Mouse (Mus musculus) intestine, postnatal 0 days (tissue): ENCODE measurements around the gene Olfr559. TPM values are rescaled to one million over a fixed set of nuclear protein-coding genes. Genes with fewer than 3 reads are reported as not detected.
A peak's percentile ranks its signal among the peaks of the same experiment; 100 is the strongest.

Experiments used
- ATAC-seq: fragments of 200-750 bp; cut with Nextera tagmentation; 2 replicates; pipeline ENCODE4 v1.8.0; 2017; ENCODE audit warnings: mild to moderate bottlenecking, moderate TSS enrichment, moderate library complexity
- H3K27ac ChIP-seq: fragments of 300-500 bp; sonication (generic); 2 replicates; pipeline ENCODE4 v1.5.1; 2014; ENCODE audit warnings: mild to moderate bottlenecking, low read depth, low read length, moderate library complexity
- H3K27me3 ChIP-seq: fragments of 300-500 bp; sonication (generic); replicated peaks from 2 replicates; pipeline ENCODE4 v1.6.1; 2014; ENCODE audit warnings: low read length, mixed read lengths; ENCODE audit not compliant: control insufficient read depth, insufficient read depth
- H3K36me3 ChIP-seq: fragments of 300-500 bp; sonication (generic); 2 replicates; pipeline ENCODE4 v1.6.1; 2014; ENCODE audit warnings: mild to moderate bottlenecking, moderate library complexity; ENCODE audit not compliant: control insufficient read depth, insufficient read depth
- H3K4me1 ChIP-seq: fragments of 300-500 bp; sonication (generic); replicated peaks from 2 replicates; pipeline ENCODE4 v1.6.1; 2014; ENCODE audit warnings: antibody characterized with exemption, low read length, mixed read lengths; ENCODE audit not compliant: control insufficient read depth, insufficient read depth
- H3K4me2 ChIP-seq: fragments of 300-500 bp; sonication (generic); replicated peaks from 2 replicates; pipeline ENCODE4 v1.6.1; 2014; ENCODE audit warnings: low read depth, mild to moderate bottlenecking, moderate library complexity
- H3K4me3 ChIP-seq: fragments of 300-500 bp; sonication (generic); 2 replicates; pipeline ENCODE4 v1.5.1; 2014; ENCODE audit warnings: low read depth, low read length
- H3K9ac ChIP-seq: fragments of 300-500 bp; sonication (generic); 2 replicates; pipeline ENCODE4 v1.6.1; 2014; ENCODE audit warnings: mild to moderate bottlenecking, low read depth, low read length
- H3K9me3 ChIP-seq: fragments of 300-500 bp; sonication (generic); 2 replicates; pipeline ENCODE4 v1.6.1; 2016; ENCODE audit warnings: mixed run types; ENCODE audit not compliant: control insufficient read depth
- CTCF ChIP-seq: sonication (generic); IDR thresholded peaks from 2 replicates; pipeline ENCODE4 v1.5.1; 2016; ENCODE audit warnings: low read depth, mild to moderate bottlenecking, control low read depth, antibody characterized with exemption, moderate library complexity
- WGBS: fragments of 180-500 bp; shearing (Covaris S2); extraction: QIAGEN DNeasy Blood & Tissue Kit; methylation state at CpG from one replicate; pipeline ENCODE4 v1.1.7; 2014; 5-methylcytosine and 5-hydroxymethylcytosine counted together
- polyA plus RNA-seq: library from polyadenylated mRNA; unstranded; fragments of >200 nt; fragmentation: Nextera tagmentation; extraction: Ambion mirVana; gene quantifications from 2 replicates; pipeline ENCODE4 v1.2.1, GENCODE M21; 2015

Olfr559 gene
- not detected in 2 replicates for polyA plus RNA-seq

DNA sequence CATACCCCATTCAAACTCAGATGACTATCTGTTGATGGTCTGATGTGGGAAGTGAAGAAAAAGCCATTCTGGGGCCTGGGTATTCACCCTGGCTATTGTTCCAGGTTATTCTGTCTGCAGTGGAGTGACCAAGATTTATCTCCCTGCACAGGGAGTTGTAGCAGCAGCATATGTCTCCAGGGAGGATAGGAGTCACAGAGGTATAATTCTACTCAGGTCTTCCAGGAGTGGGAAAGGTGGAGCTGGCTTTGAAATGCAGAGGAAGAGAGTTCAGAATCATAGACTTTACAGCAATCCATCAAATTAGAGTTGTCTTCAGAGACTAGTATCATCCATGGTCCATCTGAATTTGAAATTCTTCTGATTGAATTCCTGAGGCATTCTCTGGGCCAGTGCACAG, at the start of gene Olfr559:
TSS of gene Olfr559 (minus strand) at position 101 of the 400 bp plus-strand sequence.
- H3K4me3 ChIP-seq = no peak within 1 kb of the TSS
- no peaks in the 10 kb centered on the region for H3K27me3 ChIP-seq
- H3K4me2 ChIP-seq = no peak within 1 kb of the TSS
- no peaks in the 10 kb centered on the region for H3K36me3 ChIP-seq
- no peak within 1 kb of the TSS for H3K9ac ChIP-seq
- TF ChIP-seq CTCF = no peak
- no peaks in the 10 kb centered on the region for H3K9me3 ChIP-seq
- no peak for ATAC-seq
- no peak within 1 kb of the TSS for H3K27ac ChIP-seq
- no peaks in the 10 kb centered on the region for H3K4me1 ChIP-seq

GRCm38 (mm10) chr7:102770921-102771320, 43.6 kb upstream of the Olfr559 start, which contains the start of gene Olfr561:
TSS of gene Olfr561 (plus strand) at chr7:102771221.
- Histone ChIP-seq H3K4me2 (no peak within 1 kb of the TSS), H3K27ac (no peak within 1 kb of the TSS), H3K4me3 (no peak within 1 kb of the TSS), H3K9ac (no peak within 1 kb of the TSS), H3K36me3 (no peaks in the 10 kb centered on the region), H3K27me3 (no peaks in the 10 kb centered on the region), H3K9me3 (no peaks in the 10 kb centered on the region), H3K4me1 (no peaks in the 10 kb centered on the region)
- TF ChIP-seq CTCF = no peak
- no peak for ATAC-seq
- 62% methylated on average over 2 of the region's 2 CpGs for WGBS

DNA sequence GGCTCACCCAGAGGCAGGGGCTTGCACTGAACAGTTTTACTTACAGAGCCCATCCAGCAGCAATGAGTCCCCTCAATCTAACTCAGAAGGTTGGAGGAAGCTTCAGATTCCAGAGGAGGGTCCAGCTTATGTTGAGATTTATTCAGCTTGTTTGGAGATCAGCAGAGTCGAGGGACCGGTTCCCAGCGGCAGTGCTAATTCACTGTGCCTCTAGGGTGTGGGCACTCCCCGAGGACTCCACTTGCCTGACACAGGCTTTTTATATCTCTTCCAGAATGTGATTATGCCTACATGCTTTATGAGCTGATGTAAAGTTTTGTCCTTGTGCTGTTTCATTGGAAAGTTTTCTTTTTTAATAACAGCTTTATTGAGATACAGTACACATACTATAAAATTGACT, 32.0 kb upstream of the Olfr559 start, which contains the start of the genes Olfr560 and Olfr78:
TSS of gene Olfr560 (minus strand) at position 101 of the 400 bp plus-strand sequence.
TSS of gene Olfr78 (minus strand) at position 206 of the 400 bp plus-strand sequence.
- ATAC-seq = no peak

DNA sequence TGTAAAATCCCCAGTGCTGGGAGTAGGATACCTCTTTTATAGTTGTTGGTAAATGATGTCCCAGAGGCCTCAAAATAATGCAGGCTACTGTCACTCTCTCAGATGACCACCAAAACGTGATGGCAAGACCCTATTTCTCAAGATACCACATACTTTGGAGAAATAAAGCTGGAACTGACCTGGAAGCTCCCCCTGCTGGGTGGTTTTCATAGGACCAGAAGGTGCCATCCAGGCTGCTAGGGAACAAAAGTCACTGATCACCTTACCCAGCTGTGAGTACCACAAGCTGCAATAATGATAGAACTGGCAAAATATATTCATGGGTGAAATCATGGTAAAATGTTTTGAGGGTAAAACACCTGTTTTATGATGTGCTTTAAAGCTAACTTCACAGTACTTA, 24.8 kb upstream of the Olfr559 start:
- Histone ChIP-seq H3K4me1 (no peaks in the 10 kb centered on the region), H3K4me3 (no peak overlapping the region), H3K9ac (no peak overlapping the region), H3K27me3 (no peaks in the 10 kb centered on the region), H3K27ac (no peak overlapping the region), H3K9me3 (no peaks in the 10 kb centered on the region), H3K4me2 (no peak overlapping the region), H3K36me3 (no peaks in the 10 kb centered on the region)
- peak; percentile 42 for TF ChIP-seq CTCF
- 4% methylated on average over 1 of the region's 1 CpGs for WGBS
- ATAC-seq = no peak

More for the DNA sequence above, 32.0 kb upstream of the Olfr559 start, which contains the start of the genes Olfr560 and Olfr78:
- Histone ChIP-seq H3K36me3 (no peaks in the 10 kb centered on the region), H3K27ac (no peak within 1 kb of the TSS), H3K4me1 (no peaks in the 10 kb centered on the region), H3K9me3 (no peaks in the 10 kb centered on the region), H3K4me3 (no peak within 1 kb of the TSS), H3K27me3 (no peaks in the 10 kb centered on the region), H3K9ac (no peak within 1 kb of the TSS), H3K4me2 (no peak within 1 kb of the TSS)
- no peak for TF ChIP-seq CTCF
- WGBS = 53% methylated on average over 4 of the region's 4 CpGs

GRCm38 (mm10) chr7:102737705-102738104, 10.4 kb upstream of the Olfr559 start:
- Histone ChIP-seq H3K27ac (no peak overlapping the region), H3K4me3 (no peak overlapping the region), H3K4me2 (no peak overlapping the region), H3K9ac (no peak overlapping the region), H3K36me3 (no peaks in the 10 kb centered on the region), H3K27me3 (no peaks in the 10 kb centered on the region), H3K9me3 (no peaks in the 10 kb centered on the region), H3K4me1 (no peaks in the 10 kb centered on the region)
- no peak for TF ChIP-seq CTCF
- ATAC-seq = no peak
- 22% methylated on average over 2 of the region's 2 CpGs for WGBS

GRCm38 (mm10) chr7:102733793-102734192, 6.5 kb upstream of the Olfr559 start:
- Histone ChIP-seq H3K27ac (no peak overlapping the region), H3K4me3 (no peak overlapping the region)
- no peak for ATAC-seq

DNA sequence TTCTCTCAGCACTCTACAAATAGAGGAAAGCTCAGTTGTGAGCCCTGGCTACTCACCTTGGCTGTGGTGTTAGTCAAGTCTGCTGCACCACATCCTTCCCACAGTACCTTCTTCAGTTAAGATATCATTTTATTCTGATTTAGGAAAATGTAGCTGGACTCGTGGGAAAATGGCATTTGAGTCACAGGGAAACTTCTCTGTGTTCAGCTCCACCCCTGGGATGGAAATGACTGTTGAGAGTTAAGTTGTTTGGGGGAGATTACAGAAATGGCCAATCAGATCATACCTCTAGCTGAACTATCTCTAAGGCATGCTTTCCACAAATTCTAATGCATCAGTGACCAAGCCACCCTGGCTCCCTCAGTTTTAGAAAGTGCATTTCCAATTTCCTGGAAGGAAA, 8.3 kb downstream of the Olfr559 start, which contains the start of gene Olfr33:
TSS of gene Olfr33 (minus strand) at position 101 of the 400 bp plus-strand sequence.
- TF ChIP-seq CTCF = no peak
- no peak within 1 kb of the TSS for H3K9ac ChIP-seq
- H3K27ac ChIP-seq = no peak within 1 kb of the TSS
- no peaks in the 10 kb centered on the region for H3K4me1 ChIP-seq
- 23% methylated on average over 1 of the region's 1 CpGs for WGBS
- no peak for ATAC-seq
- no peaks in the 10 kb centered on the region for H3K27me3 ChIP-seq
- H3K36me3 ChIP-seq = no peaks in the 10 kb centered on the region
- H3K4me2 ChIP-seq = no peak within 1 kb of the TSS
- no peak within 1 kb of the TSS for H3K4me3 ChIP-seq
- no peaks in the 10 kb centered on the region for H3K9me3 ChIP-seq

More at GRCm38 (mm10) chr7:102733793-102734192, 6.5 kb upstream of the Olfr559 start:
- no peaks in the 10 kb centered on the region for H3K36me3 ChIP-seq
- H3K27me3 ChIP-seq = no peaks in the 10 kb centered on the region
- WGBS = 17% methylated on average over 1 of the region's 1 CpGs
- H3K9me3 ChIP-seq = no peaks in the 10 kb centered on the region
- TF ChIP-seq CTCF = no peak
- no peaks in the 10 kb centered on the region for H3K4me1 ChIP-seq
- H3K4me2 ChIP-seq = no peak overlapping the region
- no peak overlapping the region for H3K9ac ChIP-seq
